Mouse (Mus musculus): ENCODE measurements around the gene Slc9b1.

The Slc9b1 gene

DNA sequence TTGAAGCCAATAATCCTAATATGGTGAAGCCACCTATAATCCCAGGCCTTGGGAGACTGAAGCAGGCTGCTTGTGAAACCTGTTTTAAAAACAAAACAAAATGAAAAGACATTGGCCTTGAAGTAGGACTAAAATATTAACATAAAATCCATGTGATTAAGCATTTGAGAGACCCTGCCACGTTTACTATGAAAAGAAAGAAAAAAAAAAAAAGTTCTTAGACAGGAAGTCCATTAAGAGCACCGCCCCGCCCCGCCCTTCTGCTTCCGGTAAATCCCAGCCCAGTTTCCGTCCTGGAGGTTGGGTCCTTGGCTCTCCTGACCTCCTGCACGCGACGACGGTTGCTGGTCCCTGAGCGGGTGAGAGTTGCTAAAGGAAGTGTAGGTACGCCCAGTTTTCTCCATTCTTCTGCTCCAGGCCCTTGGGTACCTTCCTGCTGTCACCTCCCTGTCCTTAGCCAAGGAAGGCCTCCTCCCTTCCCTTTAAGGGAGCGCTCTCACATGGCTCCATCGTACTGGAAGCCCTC is at the start of gene Slc9b1:
Gene Slc9b1 (plus strand): TSS at position 291 of the 526 bp plus-strand sequence.
- no peak for DNase-seq (ENCODE audit: low read depth, low spot score)

DNA sequence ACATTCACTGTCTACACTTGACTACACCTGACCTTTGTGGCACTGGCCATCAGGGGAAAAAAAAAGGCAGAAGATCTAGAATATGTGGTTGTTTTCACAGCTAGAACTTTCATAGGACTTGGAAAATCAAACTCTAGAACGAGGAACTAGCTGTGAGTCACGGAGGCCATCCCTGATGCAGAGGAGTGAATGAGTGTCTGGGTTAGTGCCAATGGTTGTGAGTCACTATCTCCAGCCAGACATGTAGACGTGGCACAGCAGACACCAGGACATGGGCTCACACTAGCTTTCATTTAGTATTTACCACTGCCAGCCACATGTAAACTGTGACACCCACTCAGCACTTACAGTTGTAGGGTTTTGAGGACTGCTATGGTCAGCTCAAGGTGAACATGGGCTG is 49.3 kb upstream of the Slc9b1 start:
- no peak for DNase-seq (ENCODE audit: low read depth, low spot score)

DNA sequence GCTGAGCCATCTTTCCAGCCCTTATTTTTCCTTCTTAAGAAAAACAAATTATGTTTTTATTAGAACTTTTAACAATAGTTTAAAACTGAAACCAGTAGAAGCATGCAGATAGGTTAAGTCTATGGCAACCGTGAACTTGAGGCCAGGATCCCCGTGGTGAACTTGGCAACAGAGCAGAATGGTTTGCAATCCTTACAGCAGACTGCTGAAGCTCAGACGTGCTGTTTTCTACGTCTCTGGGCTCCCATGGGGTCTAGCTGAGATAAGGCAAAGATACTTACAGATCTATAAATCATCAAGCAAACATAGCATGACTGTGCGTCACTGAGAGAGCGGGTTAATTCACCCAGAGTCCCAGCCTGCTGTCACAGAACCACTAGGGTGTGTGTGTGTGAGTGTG is 47.7 kb upstream of the Slc9b1 start:
- DNase-seq (ENCODE audit: low read depth, low spot score) = no peak

DNA sequence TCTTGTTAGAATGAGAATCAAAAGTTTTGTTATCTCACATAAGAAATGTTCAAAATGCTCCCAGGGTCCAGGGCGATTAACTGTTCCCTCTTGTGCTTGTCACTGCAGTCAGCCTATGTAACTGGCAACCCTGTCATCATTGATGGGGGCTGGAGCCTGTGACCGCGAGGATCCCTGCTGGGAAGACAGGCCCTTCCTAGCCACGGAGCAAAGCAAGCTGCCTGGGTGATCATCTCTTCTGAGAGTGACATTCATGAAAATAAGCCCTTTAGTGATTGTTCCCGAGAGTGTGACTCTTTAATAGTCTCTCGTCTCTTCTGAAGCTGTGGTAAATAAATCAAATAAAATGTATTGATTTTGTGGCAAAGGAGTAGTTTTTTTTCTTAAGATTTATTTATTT is 43.8 kb upstream of the Slc9b1 start:
- no peak for DNase-seq (ENCODE audit: low read depth, low spot score)

DNA sequence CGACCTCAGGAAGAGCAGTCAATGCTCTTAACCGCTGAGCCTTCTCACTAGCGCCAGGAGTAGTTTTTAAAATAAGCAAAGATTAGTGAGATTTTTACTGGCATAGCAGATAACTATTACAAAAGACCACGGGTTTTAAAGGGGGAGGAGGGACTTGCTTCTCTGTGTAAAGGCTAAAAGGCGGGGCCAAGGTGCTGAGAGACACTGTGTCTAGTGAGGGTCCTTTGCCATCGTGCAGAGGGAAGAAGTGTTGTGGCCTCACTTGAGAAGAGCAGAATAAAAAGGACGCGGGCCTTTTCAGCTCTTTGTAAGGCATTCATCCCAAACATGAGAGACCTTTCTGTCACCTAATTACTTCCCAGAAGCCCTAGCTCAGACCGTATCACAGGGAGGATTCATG is 43.3 kb upstream of the Slc9b1 start:
- DNase-seq (ENCODE audit: low read depth, low spot score) = no peak

DNA sequence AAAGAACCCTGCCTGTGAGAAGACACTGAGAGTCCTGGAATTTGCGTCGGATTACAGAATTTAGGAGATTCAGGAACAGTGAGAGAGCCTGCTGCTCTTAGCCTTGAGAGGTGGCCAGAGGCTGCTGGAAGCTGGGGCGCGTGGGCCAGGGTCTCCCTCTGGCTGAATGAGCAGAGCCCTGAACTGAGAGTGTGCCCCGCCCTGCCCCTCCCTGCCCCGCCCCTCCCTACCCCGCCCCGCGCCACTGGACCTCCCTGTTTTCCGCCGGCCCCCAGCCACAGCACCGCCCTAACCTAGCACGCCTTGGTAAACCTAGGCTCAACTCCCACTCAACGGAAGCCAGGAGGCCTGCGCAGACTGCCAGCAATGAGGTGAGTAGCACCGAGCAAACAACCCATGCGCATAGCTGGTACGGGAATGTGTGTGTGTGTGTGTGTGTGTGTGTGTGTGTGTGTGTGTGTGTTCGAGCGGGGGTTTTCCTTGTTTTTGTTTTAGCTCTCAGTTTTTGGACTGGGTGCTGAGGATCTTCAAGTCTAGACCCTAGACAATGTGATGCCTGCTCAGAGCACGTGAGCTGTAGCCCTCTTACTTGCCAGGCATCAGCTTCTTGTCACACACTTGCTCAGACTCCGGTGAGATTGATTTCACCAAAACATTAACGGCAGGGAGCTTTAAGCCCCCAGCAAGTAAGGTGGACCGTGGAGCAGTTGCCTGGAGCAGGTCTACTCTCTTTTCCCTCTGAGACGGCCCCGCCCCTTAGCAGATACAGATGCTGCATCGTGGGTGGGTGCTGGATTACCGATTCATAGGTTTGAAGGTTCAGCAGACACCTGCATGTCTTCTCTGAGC is 40.2 kb upstream of the Slc9b1 start, which contains the start of gene Slc9b2:
Gene Slc9b2 (plus strand): TSS at position 290 of the 849 bp plus-strand sequence.
- peak; percentile 55 for DNase-seq (ENCODE audit: low read depth, low spot score)

DNA sequence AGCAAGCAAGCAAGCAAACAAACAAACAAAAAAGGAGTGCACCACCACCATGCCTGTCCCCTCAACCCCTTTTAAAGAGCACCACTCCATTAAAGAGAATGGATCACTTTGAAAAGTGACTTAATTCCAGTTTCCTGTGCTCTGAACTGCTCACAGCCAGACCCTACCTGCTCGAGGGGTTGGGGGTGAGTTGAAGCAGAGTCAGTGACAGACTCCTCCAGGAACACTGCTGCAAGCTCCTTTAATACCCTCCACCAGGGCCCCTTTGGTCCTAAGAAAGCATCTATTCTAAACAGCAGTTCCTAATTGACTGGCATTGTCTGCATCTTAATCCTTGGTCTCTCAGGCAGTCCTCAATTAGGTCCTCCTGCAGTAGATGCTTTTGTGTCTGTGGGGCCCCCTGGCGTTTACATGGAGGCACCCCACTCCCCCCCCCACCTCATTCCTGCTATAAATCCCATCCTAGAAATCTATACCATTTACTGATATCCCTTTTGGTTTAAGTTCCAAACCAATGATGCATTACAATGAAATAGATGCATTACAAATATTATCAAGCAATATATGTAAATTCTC is 34.8 kb upstream of the Slc9b1 start:
- DNase-seq (ENCODE audit: low read depth, low spot score) = no peak

DNA sequence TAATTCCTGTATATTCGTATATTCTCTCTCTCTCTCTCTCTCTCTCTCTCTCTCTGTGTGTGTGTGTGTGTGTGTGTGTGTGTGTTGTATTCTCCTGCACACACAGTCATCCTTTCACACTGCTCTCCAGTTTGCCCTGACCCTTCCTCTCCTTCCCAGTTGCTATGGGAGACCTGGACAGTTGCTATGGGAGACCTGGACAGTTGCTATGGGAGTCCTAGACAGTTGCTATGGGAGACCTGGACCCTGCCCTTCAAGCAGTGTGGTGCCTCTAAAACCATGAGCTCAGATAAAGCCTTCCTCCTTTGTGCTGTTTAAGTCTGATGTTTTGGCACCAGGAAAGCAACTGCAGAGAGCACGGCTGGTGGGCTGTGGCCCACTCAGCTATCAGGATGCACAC is 34.1 kb upstream of the Slc9b1 start:
- DNase-seq (ENCODE audit: low read depth, low spot score) = no peak

DNA sequence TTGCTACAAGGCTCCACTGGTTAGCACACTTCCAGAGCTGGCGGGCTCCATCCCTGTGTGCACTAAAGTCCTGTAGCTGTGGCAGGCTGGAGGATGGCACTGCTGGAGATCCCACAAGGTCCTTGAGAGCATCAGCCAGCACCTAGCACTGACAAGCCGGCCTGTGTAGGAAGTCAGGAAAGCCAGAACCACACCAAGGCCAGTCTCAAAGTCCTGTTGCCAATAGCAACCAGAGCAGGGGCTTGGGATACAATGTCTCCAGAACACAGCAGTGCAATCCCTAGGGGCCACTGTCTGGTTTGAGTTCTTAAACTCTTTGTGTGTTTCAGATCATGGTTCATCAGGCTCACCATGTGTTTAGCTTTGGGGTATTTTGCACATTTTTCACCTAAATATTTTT is 33.0 kb upstream of the Slc9b1 start:
- no peak for DNase-seq (ENCODE audit: low read depth, low spot score)

DNA sequence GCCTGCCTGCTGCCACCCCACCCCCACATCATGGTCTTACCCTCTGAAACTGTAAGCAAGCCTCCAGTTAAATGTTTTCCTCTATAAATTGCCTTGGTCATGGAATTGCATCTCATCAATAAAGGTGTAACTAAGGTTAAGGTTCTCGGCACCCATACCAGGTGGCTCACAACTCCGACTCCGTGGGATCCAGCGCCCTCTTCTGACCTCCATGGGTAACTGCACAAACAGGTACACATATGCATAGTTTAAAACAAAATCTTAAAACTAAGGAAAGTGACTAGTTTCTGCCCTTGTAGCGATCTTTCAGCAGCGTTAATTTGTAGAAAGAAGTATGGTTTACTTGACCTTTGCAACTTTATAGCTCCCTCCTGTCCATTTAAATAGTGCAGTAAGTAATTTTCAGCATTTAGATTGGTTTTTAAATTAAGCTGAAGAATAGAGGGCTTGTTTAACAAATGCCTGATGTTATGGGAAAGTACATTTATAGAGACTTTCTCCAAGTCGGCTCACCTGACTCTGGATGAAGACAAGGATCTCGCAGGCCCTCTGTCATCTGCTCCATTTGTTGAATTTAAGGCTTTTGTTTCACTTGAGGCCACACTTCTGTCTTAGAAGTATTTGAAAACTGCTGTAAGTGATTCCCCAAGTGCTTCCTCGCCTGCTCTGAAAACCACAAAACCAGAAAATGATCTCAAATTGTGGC is 32.0 kb upstream of the Slc9b1 start:
- no peak for DNase-seq (ENCODE audit: low read depth, low spot score)

DNA sequence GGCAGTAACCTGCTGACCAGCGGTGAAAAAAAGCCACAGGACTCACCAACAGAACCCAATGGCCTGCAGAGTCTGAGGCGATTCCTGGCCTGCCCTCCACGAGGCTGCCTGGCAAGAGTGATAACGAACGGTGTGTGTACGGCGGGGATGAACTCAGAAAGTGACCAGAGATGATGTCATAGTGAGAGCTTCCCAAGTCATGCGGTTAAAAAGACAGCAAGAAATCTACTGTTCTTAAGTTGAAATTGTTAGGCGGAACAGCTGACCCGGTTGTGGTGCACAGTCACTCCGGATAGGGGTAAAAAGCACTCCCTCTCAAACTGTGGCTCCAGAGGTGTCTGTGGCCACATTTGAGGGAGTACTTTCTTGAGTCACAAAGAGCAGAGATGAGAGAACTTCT is 29.5 kb upstream of the Slc9b1 start:
- no peak for DNase-seq (ENCODE audit: low read depth, low spot score)

DNA sequence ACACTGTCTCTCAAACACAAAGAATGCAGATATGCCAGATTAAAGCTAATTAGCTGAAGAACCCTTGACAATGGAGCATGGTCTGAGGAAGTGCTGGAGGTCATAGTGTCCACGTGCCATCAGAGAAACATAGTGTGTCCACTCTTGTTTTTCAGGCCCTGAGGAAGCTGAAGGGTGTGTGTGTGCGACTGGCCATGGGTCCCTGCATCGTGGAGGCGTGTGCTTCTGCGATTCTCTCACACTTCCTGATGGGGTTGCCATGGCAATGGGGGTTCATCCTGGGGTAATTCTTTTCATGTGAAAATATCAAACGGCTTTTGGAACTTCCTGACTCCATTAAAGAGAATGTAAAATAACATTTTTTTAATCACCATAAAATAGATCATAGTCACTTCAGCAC is 23.5 kb upstream of the Slc9b1 start:
- no peak for DNase-seq (ENCODE audit: low read depth, low spot score)

DNA sequence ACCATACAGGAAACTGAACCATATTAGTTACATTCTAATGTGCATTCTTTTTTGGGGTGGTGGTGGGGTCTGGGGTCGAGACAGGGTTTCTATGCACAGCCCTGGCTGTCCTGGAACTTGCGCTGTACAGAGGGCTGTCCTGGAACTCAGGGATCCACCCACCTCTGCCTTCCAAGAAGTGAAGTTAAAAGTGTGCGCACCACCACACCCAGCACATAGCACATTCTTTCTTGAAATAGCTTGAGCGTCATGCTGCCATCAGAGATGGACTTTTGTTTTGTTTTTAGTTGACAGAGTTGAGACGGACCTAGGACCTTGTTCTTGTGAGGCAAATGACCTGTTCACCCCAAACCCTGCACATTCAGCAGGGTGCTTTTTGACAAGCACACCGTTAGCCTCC is 20.7 kb upstream of the Slc9b1 start:
- no peak for DNase-seq (ENCODE audit: low read depth, low spot score)

DNA sequence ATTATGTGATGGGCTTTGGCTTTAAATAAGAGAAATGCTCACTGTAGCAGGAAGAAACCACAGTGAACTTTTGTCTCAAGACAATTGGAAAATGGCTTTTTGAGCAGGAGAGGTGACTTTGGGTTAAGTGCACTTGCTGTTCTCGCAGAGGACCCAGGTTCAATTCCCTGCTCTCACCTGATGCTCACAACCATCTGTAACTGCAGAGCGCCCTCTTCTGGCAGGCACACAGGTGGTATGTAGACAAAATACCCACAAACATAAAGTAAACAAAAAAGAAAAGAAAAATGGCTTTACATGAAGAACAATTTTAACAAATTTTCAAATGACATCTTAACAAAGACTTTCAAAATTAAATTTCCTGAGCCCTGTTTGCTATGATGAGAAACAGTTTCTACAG is 20.2 kb upstream of the Slc9b1 start:
- DNase-seq (ENCODE audit: low read depth, low spot score) = peak; percentile 67

DNA sequence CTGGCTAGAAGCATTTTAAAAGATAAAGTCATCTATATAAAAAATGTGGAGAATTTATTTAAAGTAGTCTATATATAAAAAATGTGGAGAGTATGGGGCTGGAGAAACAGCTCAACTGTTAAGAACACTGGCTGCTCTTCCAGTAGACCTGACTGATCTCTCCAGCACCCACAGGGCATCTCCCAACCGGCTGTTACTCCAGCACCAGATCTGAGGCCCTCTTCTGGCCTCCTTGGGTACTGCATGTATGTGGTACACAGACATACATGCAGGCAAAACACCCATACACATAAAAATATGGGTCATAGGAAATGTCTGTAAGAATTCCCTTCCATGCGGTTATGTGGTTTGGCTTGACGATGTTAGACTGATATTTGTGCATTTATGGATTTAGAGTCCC is 19.3 kb upstream of the Slc9b1 start:
- peak; percentile 81 for DNase-seq (ENCODE audit: low read depth, low spot score)

DNA sequence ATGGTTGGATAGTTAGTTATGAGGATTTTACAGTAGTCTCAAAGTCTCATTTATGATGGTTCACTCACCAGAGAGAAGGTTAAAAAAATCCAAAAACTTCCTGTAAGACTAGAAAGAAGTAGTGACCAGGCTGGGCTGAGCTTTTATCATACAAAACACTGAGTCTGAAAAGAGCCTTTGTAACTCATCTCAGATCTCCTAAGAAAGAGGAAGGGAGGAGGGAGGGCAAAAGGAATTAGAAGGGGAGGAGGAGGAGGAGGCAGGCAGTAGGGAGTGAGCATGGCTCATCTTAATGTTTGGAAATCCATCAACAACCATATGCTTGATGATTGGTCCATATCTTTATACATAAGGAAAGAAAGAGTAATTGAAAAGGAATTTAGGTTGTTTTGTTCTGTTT is 15.1 kb upstream of the Slc9b1 start:
- DNase-seq (ENCODE audit: low read depth, low spot score) = no peak

DNA sequence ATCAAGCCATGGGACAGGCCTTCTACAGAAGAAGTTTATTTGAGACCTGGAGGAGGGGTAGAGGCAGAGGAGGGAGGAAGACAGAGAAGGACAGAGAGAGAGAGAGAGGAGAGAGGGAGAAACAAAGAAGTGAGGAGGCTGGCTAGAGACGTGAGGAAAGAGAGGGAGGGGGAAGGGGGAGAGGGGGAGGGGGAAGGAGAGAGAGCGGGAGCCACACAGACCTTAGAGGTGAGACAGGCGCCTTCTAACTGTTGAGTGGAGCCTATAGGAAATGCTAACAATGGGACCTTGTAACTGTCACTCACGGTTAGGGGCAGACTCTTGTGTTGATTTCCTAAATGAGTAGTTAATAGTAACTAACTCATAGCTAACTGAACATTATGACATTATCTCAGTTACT is 14.1 kb upstream of the Slc9b1 start:
- DNase-seq (ENCODE audit: low read depth, low spot score) = no peak

DNA sequence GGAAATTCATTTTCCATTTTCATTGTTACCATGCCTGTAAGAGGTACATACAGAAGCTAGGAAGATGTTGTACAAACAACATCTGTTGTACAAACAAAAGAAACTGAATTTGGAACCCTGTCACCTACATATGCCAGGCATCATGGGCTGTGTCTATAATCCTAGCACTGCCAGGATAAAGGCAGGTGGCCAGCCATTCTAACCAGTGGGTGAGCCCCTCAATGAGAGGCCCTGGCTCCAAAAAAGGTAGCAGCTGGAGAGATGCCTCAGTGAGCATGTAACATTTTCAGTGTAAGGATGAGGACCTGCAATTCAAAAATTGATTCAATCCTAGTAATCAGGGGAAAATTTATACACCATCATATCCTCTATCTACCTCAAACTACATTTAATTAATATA is 1.2 kb downstream of the Slc9b1 start:
- no peak for DNase-seq (ENCODE audit: low read depth, low spot score)

DNA sequence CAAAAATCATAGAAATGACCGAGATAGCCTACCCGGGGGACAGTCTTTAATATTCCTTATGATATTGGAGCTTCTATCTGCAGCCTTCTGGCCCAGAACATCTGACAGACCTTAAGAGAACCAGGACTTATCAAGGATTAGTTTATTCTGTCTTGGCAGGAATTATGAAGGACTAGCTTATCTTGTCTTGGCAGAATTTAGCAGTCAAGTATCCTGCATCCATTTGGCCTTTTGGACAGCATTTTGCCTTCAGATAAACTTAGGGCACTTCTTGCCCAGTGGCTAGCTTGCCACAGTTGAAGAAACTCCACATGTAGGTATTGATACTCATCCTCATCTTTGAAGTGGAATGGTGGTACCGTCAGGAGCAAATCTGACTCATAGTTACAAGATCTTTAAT is 4.0 kb downstream of the Slc9b1 start:
- no peak for DNase-seq (ENCODE audit: low read depth, low spot score)

DNA sequence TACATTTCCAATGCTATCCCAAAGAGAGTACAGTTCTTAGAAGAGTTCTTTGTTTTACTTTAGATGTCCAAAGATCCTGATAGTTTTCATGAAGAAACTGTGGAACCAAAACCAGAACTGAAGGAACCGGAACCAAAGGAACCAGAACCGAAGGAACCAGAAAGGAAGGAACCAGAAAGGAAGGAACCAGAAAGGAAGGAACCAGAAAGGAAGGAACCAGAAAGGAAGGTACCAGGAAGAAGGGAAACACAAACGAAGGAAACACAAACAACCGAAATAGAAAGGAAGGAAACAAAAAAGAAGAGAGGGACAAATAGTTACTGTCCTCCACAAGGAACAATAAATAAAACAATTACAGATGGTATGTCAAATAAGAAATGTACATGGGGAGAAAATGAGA is 9.6 kb downstream of the Slc9b1 start:
- DNase-seq (ENCODE audit: low read depth, low spot score) = no peak

DNA sequence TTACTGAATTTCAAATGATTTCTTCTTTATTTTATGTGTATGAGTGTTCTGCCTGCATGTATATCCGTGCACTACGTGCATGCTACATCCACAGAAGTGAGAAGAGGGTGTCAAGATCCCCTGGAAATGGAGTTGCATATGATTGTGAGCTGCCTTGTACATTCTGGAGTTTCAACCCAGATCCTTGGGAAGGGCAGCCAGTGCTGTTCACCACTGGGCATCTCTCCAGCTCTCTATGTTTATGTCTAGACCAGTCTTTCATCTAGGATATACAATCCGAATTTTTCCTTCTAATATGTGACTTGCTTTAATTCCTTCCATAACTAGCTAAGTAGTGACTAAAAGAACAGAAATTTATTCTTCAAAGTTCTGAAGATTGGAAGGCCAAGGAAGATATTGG is 28.0 kb downstream of the Slc9b1 start:
- no peak for DNase-seq (ENCODE audit: low read depth, low spot score)

DNA sequence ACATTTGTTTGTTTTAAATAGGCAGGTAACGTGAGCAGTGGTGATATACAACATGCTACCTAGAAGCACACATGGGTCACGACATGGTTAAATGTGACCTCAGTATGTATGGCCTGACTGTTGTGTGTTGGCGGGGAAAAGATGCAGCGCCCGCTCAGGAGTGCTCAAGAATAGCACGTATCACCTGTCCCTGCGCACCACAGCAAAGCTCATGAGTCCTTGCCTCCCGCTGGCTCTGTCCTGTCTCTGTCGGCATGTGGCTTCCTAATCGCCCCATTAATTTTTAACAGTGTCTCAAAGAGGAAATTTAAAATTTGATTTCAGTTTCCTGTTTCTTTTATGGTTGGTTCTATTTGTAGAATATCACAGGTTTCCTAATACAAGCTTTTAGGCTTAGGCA is 29.6 kb downstream of the Slc9b1 start:
- DNase-seq (ENCODE audit: low read depth, low spot score) = peak; percentile 69

DNA sequence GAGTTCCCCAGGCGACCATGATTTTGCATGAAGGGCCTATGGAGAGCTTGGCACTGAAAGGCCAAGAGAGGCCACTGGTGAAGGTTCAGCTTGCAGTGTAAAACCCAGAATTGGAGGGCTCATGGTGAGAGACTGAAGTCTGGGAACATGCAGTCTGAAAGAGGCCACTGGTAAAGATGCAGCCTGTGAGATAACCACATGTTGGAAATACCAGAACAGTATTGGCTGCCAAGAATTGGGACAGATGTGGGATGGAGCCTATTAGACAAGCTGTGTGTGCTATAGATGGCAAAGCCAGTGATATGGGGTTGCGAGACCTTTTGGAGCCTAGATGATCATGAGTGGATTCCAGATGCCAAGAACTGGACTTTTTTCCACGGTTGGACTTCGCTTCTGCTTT is 32.0 kb downstream of the Slc9b1 start:
- DNase-seq (ENCODE audit: low read depth, low spot score) = no peak

Data from A20 (cell line).